ENCODE assay signal across 9 mouse cellular contexts in genomic region chr8:124257363-124257762, GRCm38 (mm10). TPM values are rescaled to one million over a fixed set of nuclear protein-coding genes. Genes with fewer than 3 reads are reported as not detected.
DNase-seq lines count a peak whose midpoint lies in the region; ATAC-seq and TF ChIP-seq lines count a peak whose summit lies in the region.
"Had no signal": no experiment of that assay in that cellular context is flagged by ENCODE, and none has a peak within 500 bp of the region (broad histone marks: within the 10 kb centered on the region; RNA-seq: fewer than 3 reads in every experiment).

No protein-coding gene starts in this region.

- H3K4me3 ChIP-seq in embryonic fibroblast, embryonic 13.5 days (ENCODE audit: insufficient read depth, low read length) = no peak overlapping the region
- H3K4me3 ChIP-seq in heart, embryonic 12.5 days = no peak overlapping the region
- no peak overlapping the region for H3K4me3 ChIP-seq in stomach, postnatal 0 days (ENCODE audit: low read depth, low read length)
- H3K4me3 ChIP-seq: limb, embryonic 12.5 days had no signal

- H3K9me3 ChIP-seq in heart, embryonic 12.5 days (replicated peaks) = no peaks in the 10 kb centered on the region
- no peaks in the 10 kb centered on the region for H3K9me3 ChIP-seq in stomach, postnatal 0 days (ENCODE audit: control insufficient read depth, low read length)
- H3K9me3 ChIP-seq: limb, embryonic 12.5 days had no signal

- H3K27ac ChIP-seq in embryonic fibroblast, embryonic 13.5 days (ENCODE audit: insufficient read depth, low read length) = peak overlapping the region; percentile 34
- no peak overlapping the region for H3K27ac ChIP-seq in heart, embryonic 12.5 days (ENCODE audit: poor library complexity, severe bottlenecking)
- peak overlapping the region; percentile 30; the same call in 1 of the 2 replicates for H3K27ac ChIP-seq in stomach, postnatal 0 days (replicated peaks)
- H3K27ac ChIP-seq: limb, embryonic 12.5 days had no signal

- H3K36me3 ChIP-seq in heart, embryonic 12.5 days = no peaks in the 10 kb centered on the region
- H3K36me3 ChIP-seq in stomach, postnatal 0 days (ENCODE audit: control insufficient read depth, insufficient read depth, low read length) = no peaks in the 10 kb centered on the region
- H3K36me3 ChIP-seq: limb, embryonic 12.5 days had no signal

- H3K4me1 ChIP-seq in embryonic fibroblast, embryonic 13.5 days (ENCODE audit: control insufficient read depth, insufficient read depth, low read length) = peaks cover 31% of the 10 kb centered on the region
- peaks cover 61% of the 10 kb centered on the region for H3K4me1 ChIP-seq in heart, embryonic 12.5 days (replicated peaks)
- H3K4me1 ChIP-seq in stomach, postnatal 0 days (replicated peaks; ENCODE audit: control insufficient read depth, insufficient read depth) = peaks cover 8% of the 10 kb centered on the region; the same call in 1 of the 2 replicates

- no peak for TF ChIP-seq CTCF in embryonic fibroblast, embryonic 13.5 days (IDR thresholded peaks at IDR 0.05; ENCODE audit: borderline replicate concordance, insufficient read depth, low read length)
- TF ChIP-seq CTCF in stomach, postnatal 0 days (IDR thresholded peaks at IDR 0.05; ENCODE audit: low read depth) = no peak

- H3K4me2 ChIP-seq in heart, embryonic 12.5 days = 0 out of 2 replicates have a peak overlapping the region, but pooled peaks have one; percentile 11
- no peak overlapping the region for H3K4me2 ChIP-seq in stomach, postnatal 0 days (replicated peaks; ENCODE audit: low read depth)
- H3K4me2 ChIP-seq: limb, embryonic 12.5 days had no signal

- no peaks in the 10 kb centered on the region for H3K27me3 ChIP-seq in heart, embryonic 12.5 days (replicated peaks)
- no peaks in the 10 kb centered on the region for H3K27me3 ChIP-seq in stomach, postnatal 0 days (ENCODE audit: control insufficient read depth, insufficient read depth, low read length)
- H3K27me3 ChIP-seq: limb, embryonic 12.5 days had no signal

- peak; percentile 63 for DNase-seq in right cerebral cortex, adult 18-20 months
- DNase-seq in right cerebral cortex, adult 2 months (ENCODE audit: low spot score in 2 of 2) = no peak
- DNase-seq in layer of hippocampus, adult 18-20 months (ENCODE audit: low spot score in 2 of 2) = peak; percentile 31 to 71
- DNase-seq in stomach, postnatal 0 days (ENCODE audit: low spot score) = peak; percentile 54
- DNase-seq in urinary bladder, postnatal 10 days (ENCODE audit: low spot score) = no peak

- no peak for TF ChIP-seq EP300 in stomach, postnatal 0 days (optimal IDR thresholded peaks at IDR 0.05)

- 47% methylated on average over 10 of the region's 10 CpGs for WGBS in heart, embryonic 12.5 days
- 31% methylated on average over 10 of the region's 10 CpGs for WGBS in stomach, postnatal 0 days

- ATAC-seq in heart, embryonic 12.5 days (ENCODE audit: insufficient number of reproducible peaks, low FRiP score) = no peak
- ATAC-seq in megakaryocyte progenitor cell, adult 5-6 weeks (replicated peaks; ENCODE audit: poor library complexity) = peak; percentile 37
- ATAC-seq in stomach, postnatal 0 days (ENCODE audit: low FRiP score, low TSS enrichment) = peak; percentile 51; the same call in 1 of the 2 replicates

- no peak overlapping the region for H3K9ac ChIP-seq in heart, embryonic 12.5 days
- no peak overlapping the region for H3K9ac ChIP-seq in stomach, postnatal 0 days (ENCODE audit: low read length)
- H3K9ac ChIP-seq: limb, embryonic 12.5 days had no signal

- TF ChIP-seq POLR2A in embryonic fibroblast, embryonic 13.5 days (IDR thresholded peaks at IDR 0.05; ENCODE audit: low read depth, low read length) = no peak

RNA-seq across cellular contexts. Expression of gene Galnt2, which starts 26.2 kb away (rescaled TPM):
- polyA plus RNA-seq in embryonic fibroblast, embryonic 13.5 days (2011; ENCODE audit: insufficient read length, low read depth, missing spikeins) = 20.3 and 45.2 TPM in 2 replicates
- 77.9 and 80.9 TPM in 2 replicates for polyA plus RNA-seq in heart, embryonic 12.5 days (2016; fragmentation: Nextera tagmentation; extraction: Ambion mirVana)
- total RNA-seq in layer of hippocampus, adult 18-20 months (2021) = 10 to 100 TPM; 41.5 to 48.8 TPM
- 50.8 and 51.2 TPM in 2 replicates for total RNA-seq in megakaryocyte progenitor cell, adult 5-6 weeks (2015)
- total RNA-seq in megakaryocyte progenitor cell, adult 5-6 weeks (2017) = 20.9 and 36.1 TPM in 2 replicates
- 48.6 and 48.9 TPM in 2 replicates for polyA plus RNA-seq in stomach, postnatal 0 days (2015; fragmentation: Nextera tagmentation; extraction: Ambion mirVana)

Comparison
In these comparisons a context has a peak if more than half of its experiments do, and no peak if none do; other contexts are left out.
1. DNase-seq: peak in right cerebral cortex, adult 18-20 months (single experiment), layer of hippocampus, adult 18-20 months (2 of 2) and stomach, postnatal 0 days (single experiment); none in right cerebral cortex, adult 2 months (0 of 2) and urinary bladder, postnatal 10 days (single experiment).